Mouse (Mus musculus): ENCODE results near the gene Mgat3.

Gene Mgat3

GRCm38 (mm10) chr15:80259406-80260045 lies 86.0 kb downstream of the Mgat3 start:
- DNase-seq (ENCODE audit: low spot score in 2 of 2) = no peak

DNA sequence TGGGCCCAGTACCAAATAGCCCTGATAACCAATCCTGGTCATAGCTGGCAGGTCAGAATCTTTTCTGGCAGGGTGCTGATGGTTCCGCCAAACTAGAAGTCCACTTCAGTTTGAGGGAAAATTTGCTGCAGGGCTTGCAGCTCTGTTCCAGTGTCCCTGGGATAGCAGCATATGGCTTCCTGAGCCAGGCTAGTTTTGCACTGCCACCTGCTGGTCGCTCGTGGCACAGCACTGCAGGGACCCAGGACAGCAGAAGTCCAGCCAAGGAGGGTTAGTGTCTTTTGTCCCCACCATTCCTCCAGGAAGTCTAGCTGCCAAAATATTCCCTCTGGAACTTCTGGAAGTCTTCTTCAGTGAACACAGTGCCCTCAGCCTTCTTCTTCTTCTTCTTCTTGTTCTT lies 87.2 kb downstream of the Mgat3 start:
- peak; percentile 85 to 96 for DNase-seq (ENCODE audit: low spot score in 2 of 2)

DNA sequence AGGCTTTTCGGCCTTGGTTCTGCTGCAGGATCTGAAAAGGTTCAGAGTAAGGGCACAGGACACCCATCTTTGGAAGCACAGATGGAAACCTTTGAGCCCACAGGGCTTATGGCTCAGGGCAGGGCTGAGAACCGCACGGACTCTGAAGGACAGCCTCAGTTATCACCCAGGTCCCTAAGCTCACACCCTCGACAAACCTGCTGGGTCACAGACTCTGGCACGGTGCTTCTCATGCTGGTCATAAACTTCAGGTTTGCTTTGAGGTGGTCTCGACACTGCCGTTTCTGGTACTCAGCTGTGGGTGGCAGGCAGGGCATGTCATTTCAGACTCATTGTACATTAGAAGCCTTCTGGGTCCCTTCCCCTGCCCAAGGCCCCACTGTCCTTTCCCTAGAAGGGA lies 87.6 kb downstream of the Mgat3 start:
- no peak for DNase-seq (ENCODE audit: low spot score in 2 of 2)

GRCm38 (mm10) chr15:80263610-80264575 lies 90.4 kb downstream of the Mgat3 start, which contains the start of gene Rps19bp1:
TSS of gene Rps19bp1 (minus strand) at chr15:80264315.
- peak; percentile 88 to 94 for DNase-seq (ENCODE audit: low spot score in 2 of 2)
